Mouse (Mus musculus) ES-E14 (cell line): ENCODE measurements around the gene Krt8.

ENCODE experiments used
- CHD2 ChIP-seq: IDR thresholded peaks from 2 replicates; pipeline ENCODE4 v1.6.1; 2014; ENCODE audit warnings: mild to moderate bottlenecking, low read depth, low read length, inconsistent platforms
- ZC3H11A ChIP-seq: IDR thresholded peaks from 2 replicates; pipeline ENCODE4 v1.6.1; 2012; ENCODE audit warnings: low read depth, mild to moderate bottlenecking, inconsistent platforms, low read length, borderline replicate concordance

- no peak for TF ChIP-seq CHD2
- TF ChIP-seq ZC3H11A, result no peak
These were observed 19.5 kb downstream of the Krt8 start for GRCm38 (mm10) chr15:101984746-101985145.
